Mouse (Mus musculus): ENCODE measurements around the gene Cnpy3. TPM values are rescaled to one million over a fixed set of nuclear protein-coding genes. Genes with fewer than 3 reads are reported as not detected.

The Cnpy3 gene
- polyA plus RNA-seq, 2 experiments, result 17.7 to 18.0 TPM

DNA sequence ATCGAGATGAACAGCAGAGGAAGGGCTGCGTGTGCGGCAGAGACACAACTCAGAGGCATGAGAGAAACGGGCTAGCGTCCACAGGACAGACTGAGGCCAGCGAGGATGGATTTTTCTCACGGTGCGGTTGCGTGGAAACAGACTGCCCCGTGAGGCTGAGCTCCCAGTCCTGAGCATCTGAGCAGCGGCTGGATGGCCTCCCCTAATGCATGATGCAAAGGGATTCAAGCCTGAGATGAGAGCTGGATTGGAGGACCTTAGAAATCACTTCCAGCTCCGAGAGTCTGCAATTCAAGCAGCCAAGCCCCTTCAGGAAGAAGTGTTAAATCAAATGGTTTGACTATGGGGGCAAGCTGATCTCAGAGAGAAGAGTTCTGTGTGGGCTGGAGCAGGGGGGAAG is 50.5 kb downstream of the Cnpy3 start:
- Histone ChIP-seq H3K4me1 (replicated peaks; ENCODE audit: control insufficient read depth in 2 of 2, insufficient read depth in 2 of 2, low read length in 1 of 2) (peaks cover 4 to 23% of the 10 kb centered on the region in 2 experiments), H3K9ac (replicated peaks) (no peak overlapping the region), H3K36me3 (replicated peaks; ENCODE audit: control insufficient read depth, insufficient read depth, low read depth) (no peaks in the 10 kb centered on the region), H3K9me3 (ENCODE audit: control insufficient read depth, low read length) (no peaks in the 10 kb centered on the region), H3K27me3 (ENCODE audit: control insufficient read depth, insufficient read depth, low read length) (no peaks in the 10 kb centered on the region), H3K27ac (no peak overlapping the region), H3K4me2 (ENCODE audit: low read depth) (no peak overlapping the region), H3K4me3 (ENCODE audit: insufficient read depth in 1 of 2, low read depth in 2 of 2, low read length in 2 of 2) (no peak overlapping the region)
- DNase-seq (ENCODE audit: low read depth in 3 of 3, low spot score in 3 of 3), result no peak
- 81% methylated on average over 12 of the region's 12 CpGs for WGBS (ENCODE audit: insufficient replicate concordance)
- TF ChIP-seq EP300 (IDR thresholded peaks at IDR 0.05; ENCODE audit: low read depth) (no peak), CTCF (IDR thresholded peaks at IDR 0.05; ENCODE audit: low read depth) (no peak)
- no peak for ATAC-seq (ENCODE audit: insufficient read depth)

DNA sequence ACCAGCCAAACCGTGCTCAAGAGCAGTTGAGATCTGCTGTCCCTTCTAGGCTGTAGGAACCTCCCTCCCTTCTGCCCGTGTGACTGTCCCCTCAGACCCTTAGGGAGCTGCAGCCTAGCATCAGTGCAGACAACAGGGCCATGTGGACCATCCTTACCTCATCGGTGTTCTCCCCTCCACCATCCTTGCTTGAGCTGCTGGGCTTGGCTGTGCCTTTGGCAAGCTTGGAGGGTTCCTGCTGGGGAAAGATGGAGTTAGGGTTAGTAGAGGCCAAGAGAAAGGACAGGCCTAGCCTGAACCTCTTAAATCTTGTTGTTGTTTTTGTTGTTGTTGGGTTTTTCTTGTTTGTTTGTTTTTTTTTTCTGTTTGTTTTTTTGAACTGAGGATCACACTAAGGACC is 52.1 kb downstream of the Cnpy3 start:
- Histone ChIP-seq H3K9ac (replicated peaks) (no peak overlapping the region), H3K4me3 (ENCODE audit: insufficient read depth in 1 of 2, low read depth in 2 of 2, low read length in 2 of 2) (no peak overlapping the region), H3K27ac (no peak overlapping the region), H3K9me3 (ENCODE audit: control insufficient read depth, low read length) (no peaks in the 10 kb centered on the region), H3K4me1 (replicated peaks; ENCODE audit: control insufficient read depth in 2 of 2, insufficient read depth in 2 of 2, low read length in 1 of 2) (peaks cover 0 to 13% of the 10 kb centered on the region in 2 experiments; a peak in 3 of 4 replicates), H3K27me3 (ENCODE audit: control insufficient read depth, insufficient read depth, low read length) (no peaks in the 10 kb centered on the region), H3K4me2 (ENCODE audit: low read depth) (no peak overlapping the region), H3K36me3 (replicated peaks; ENCODE audit: control insufficient read depth, insufficient read depth, low read depth) (no peaks in the 10 kb centered on the region)
- WGBS (ENCODE audit: insufficient replicate concordance), result 75% methylated on average over 3 of the region's 3 CpGs
- no peak for DNase-seq (ENCODE audit: low read depth in 3 of 3, low spot score in 3 of 3)
- ATAC-seq (ENCODE audit: insufficient read depth), result no peak
- TF ChIP-seq EP300 (IDR thresholded peaks at IDR 0.05; ENCODE audit: low read depth), result no peak
- no peak for TF ChIP-seq CTCF (IDR thresholded peaks at IDR 0.05; ENCODE audit: low read depth)

DNA sequence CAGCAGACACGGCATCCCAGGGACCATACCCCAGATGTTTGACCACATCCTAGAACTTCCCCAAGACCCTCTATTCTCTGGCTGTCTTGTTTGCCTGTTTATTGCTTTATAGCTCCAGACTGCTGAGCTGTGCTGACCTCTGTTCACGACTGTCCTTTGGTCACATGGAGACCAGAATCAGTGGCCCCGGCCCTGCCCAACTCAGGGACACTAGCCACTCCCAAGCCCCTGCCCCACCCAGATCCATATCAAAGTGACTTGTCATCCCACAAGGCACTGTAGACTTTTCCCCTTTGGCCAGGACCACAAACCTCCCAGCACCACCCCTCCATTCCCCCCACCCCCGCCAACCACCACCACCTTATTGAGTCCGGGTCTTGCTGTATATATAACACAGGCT is 52.8 kb downstream of the Cnpy3 start:
- Histone ChIP-seq H3K9ac (replicated peaks) (no peak overlapping the region), H3K4me2 (ENCODE audit: low read depth) (no peak overlapping the region), H3K4me3 (ENCODE audit: insufficient read depth in 1 of 2, low read depth in 2 of 2, low read length in 2 of 2) (no peak overlapping the region), H3K4me1 (replicated peaks; ENCODE audit: control insufficient read depth in 2 of 2, insufficient read depth in 2 of 2, low read length in 1 of 2) (peaks cover 0 to 13% of the 10 kb centered on the region in 2 experiments; a peak in 3 of 4 replicates), H3K36me3 (replicated peaks; ENCODE audit: control insufficient read depth, insufficient read depth, low read depth) (no peaks in the 10 kb centered on the region), H3K9me3 (ENCODE audit: control insufficient read depth, low read length) (no peaks in the 10 kb centered on the region), H3K27ac (no peak overlapping the region), H3K27me3 (ENCODE audit: control insufficient read depth, insufficient read depth, low read length) (no peaks in the 10 kb centered on the region)
- no peak for TF ChIP-seq EP300 (IDR thresholded peaks at IDR 0.05; ENCODE audit: low read depth)
- TF ChIP-seq CTCF (IDR thresholded peaks at IDR 0.05; ENCODE audit: low read depth), result no peak
- WGBS (ENCODE audit: insufficient replicate concordance), result 56% methylated on average over 5 of the region's 5 CpGs
- ATAC-seq (ENCODE audit: insufficient read depth), result no peak
- DNase-seq (ENCODE audit: low read depth in 3 of 3, low spot score in 3 of 3), result no peak

DNA sequence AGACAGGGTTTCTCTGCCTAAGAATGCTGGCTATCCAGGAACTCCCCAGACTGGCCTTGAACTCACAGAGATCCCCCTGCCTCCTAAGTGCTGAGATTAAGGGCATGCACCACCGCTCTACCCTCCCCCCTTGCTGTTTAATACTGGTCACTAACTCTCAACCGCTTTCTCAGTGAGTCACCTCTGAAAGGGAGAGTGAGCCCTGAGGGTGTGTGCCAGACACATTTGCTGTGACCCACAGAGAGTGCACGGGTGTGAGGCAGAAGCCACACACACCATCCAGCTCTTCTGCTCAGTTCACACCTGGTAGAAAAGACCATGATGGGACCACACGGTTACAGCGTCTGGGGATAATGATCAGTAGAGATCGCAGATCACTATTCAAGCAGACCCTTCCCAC is 53.5 kb downstream of the Cnpy3 start:
- Histone ChIP-seq H3K36me3 (replicated peaks; ENCODE audit: control insufficient read depth, insufficient read depth, low read depth) (no peaks in the 10 kb centered on the region), H3K4me1 (replicated peaks; ENCODE audit: control insufficient read depth in 2 of 2, insufficient read depth in 2 of 2, low read length in 1 of 2) (peaks cover 0 to 7% of the 10 kb centered on the region in 2 experiments; a peak in 2 of 4 replicates), H3K27me3 (ENCODE audit: control insufficient read depth, insufficient read depth, low read length) (no peaks in the 10 kb centered on the region), H3K9me3 (ENCODE audit: control insufficient read depth, low read length) (no peaks in the 10 kb centered on the region), H3K9ac (replicated peaks) (no peak overlapping the region), H3K27ac (no peak overlapping the region), H3K4me3 (ENCODE audit: insufficient read depth in 1 of 2, low read depth in 2 of 2, low read length in 2 of 2) (no peak overlapping the region), H3K4me2 (ENCODE audit: low read depth) (no peak overlapping the region)
- ATAC-seq (ENCODE audit: insufficient read depth), result no peak
- DNase-seq (ENCODE audit: low read depth in 3 of 3, low spot score in 3 of 3), result no peak
- WGBS (ENCODE audit: insufficient replicate concordance), result 80% methylated on average over 6 of the region's 6 CpGs
- TF ChIP-seq CTCF (IDR thresholded peaks at IDR 0.05; ENCODE audit: low read depth) (no peak), EP300 (IDR thresholded peaks at IDR 0.05; ENCODE audit: low read depth) (no peak)

DNA sequence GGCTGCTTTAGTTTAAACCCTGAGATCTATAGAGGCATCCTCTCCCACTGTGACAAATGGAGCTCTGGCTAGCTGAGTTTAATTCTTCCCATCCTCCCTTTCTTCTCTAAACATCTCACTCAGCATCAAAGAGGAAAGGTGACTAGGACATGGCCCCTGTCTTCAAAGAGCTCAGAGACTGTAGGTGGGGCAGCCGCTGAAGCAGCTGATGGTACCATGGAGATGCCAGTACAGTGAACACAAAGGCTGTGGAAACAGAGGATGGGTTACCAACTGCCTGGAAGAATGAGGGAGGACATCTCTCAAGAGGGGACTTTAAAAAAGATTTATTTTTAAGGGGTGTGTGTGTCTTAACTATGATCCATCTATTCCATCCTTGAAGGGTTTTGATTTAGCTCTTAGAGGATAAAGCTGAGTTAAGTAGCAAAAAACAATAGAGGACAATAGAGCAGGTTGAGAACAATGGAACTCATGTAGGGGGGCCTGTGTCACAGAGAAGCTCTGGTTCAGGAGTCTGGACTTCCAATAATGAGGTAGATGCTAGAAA is 57.4 kb downstream of the Cnpy3 start:
- Histone ChIP-seq H3K27ac (no peak overlapping the region), H3K4me2 (ENCODE audit: low read depth) (no peak overlapping the region), H3K4me3 (ENCODE audit: insufficient read depth in 1 of 2, low read depth in 2 of 2, low read length in 2 of 2) (no peak overlapping the region), H3K9ac (replicated peaks) (no peak overlapping the region), H3K4me1 (replicated peaks; ENCODE audit: control insufficient read depth in 2 of 2, insufficient read depth in 2 of 2, low read length in 1 of 2) (peaks cover 0 to 6% of the 10 kb centered on the region in 2 experiments; a peak in 2 of 4 replicates), H3K36me3 (replicated peaks; ENCODE audit: control insufficient read depth, insufficient read depth, low read depth) (no peaks in the 10 kb centered on the region), H3K9me3 (ENCODE audit: control insufficient read depth, low read length) (no peaks in the 10 kb centered on the region), H3K27me3 (ENCODE audit: control insufficient read depth, insufficient read depth, low read length) (no peaks in the 10 kb centered on the region)
- WGBS (ENCODE audit: insufficient replicate concordance), result 84% methylated on average over 1 of the region's 1 CpGs
- ATAC-seq (ENCODE audit: insufficient read depth) (no peak), DNase-seq (ENCODE audit: low read depth in 3 of 3, low spot score in 3 of 3) (no peak)
- TF ChIP-seq CTCF (IDR thresholded peaks at IDR 0.05; ENCODE audit: low read depth) (no peak), EP300 (IDR thresholded peaks at IDR 0.05; ENCODE audit: low read depth) (no peak)
